Mouse (Mus musculus): ENCODE data around the gene Yipf1. TPM values are rescaled to one million over a fixed set of nuclear protein-coding genes. Genes with fewer than 3 reads are reported as not detected.

The Yipf1 gene
- polyA plus RNA-seq, 1 experiment from 2014 or later: 44.6 TPM

DNA sequence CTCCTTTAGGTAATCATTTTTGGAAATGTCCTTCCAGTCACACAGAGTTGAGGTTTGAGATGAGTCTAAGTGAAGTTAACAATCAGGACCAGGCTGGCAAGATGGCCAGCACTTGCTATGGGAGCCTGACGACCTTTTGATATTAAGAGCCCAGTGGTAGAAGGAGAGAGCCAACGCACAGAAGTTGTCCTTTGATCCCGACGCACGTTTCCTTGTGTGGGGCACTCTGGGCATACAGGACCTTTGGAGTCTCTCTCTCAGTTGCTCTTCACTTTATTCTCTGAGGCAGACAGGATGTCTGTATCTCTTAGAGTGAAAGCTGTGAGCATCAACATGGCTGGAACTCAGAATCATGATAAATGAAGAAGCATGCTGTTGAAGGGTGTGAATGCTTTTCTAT is 23.3 kb downstream of the Yipf1 start:
- no peaks in the 10 kb centered on the region for H3K9me3 ChIP-seq (ENCODE audit: control insufficient read depth, low read length)
- no peak overlapping the region for H3K9ac ChIP-seq (ENCODE audit: low read length)
- H3K4me2 ChIP-seq (ENCODE audit: low read depth, severe bottlenecking): no peak overlapping the region
- H3K4me1 ChIP-seq (ENCODE audit: control insufficient read depth, insufficient read depth, low read length): no peaks in the 10 kb centered on the region
- 85% methylated on average over 5 of the region's 5 CpGs for WGBS
- no peak overlapping the region for H3K27ac ChIP-seq (replicated peaks; ENCODE audit: low read depth, low read length)
- no peak for DNase-seq (ENCODE audit: low spot score)
- no peaks in the 10 kb centered on the region for H3K27me3 ChIP-seq (ENCODE audit: control insufficient read depth, insufficient read depth, low read length)
- no peak for ATAC-seq (ENCODE audit: insufficient number of reproducible peaks, low FRiP score, low TSS enrichment, low read depth)
- no peak overlapping the region for H3K4me3 ChIP-seq (ENCODE audit: low read depth, low read length)
- no peaks in the 10 kb centered on the region for H3K36me3 ChIP-seq (ENCODE audit: control insufficient read depth, insufficient read depth, low read length)

DNA sequence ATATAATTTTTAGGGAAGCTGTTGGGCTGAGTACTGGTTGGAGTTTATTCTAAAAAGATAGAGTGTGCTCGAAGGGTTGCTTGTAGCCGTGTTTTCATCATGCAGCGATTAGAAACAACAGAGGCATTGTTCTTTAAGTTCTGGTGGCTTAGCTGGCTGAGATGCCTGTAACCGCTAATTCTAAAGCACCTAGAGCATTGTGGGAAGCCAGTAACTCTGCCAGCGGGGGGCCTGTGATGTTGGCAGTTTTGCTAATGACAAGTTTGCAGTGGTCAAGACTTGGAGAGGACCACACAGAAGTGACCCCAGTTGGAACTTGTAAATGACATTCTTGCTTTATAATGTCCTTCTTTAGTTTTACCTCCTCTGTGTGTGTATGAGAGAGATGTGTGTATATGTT is 27.2 kb downstream of the Yipf1 start:
- Histone ChIP-seq H3K27ac (replicated peaks; ENCODE audit: low read depth, low read length) (no peak overlapping the region), H3K36me3 (ENCODE audit: control insufficient read depth, insufficient read depth, low read length) (peaks cover under 1% of the 10 kb centered on the region; the same call in 1 of the 2 replicates), H3K9me3 (ENCODE audit: control insufficient read depth, low read length) (no peaks in the 10 kb centered on the region), H3K27me3 (ENCODE audit: control insufficient read depth, insufficient read depth, low read length) (no peaks in the 10 kb centered on the region), H3K4me3 (ENCODE audit: low read depth, low read length) (no peak overlapping the region), H3K4me1 (ENCODE audit: control insufficient read depth, insufficient read depth, low read length) (no peaks in the 10 kb centered on the region), H3K4me2 (ENCODE audit: low read depth, severe bottlenecking) (no peak overlapping the region), H3K9ac (ENCODE audit: low read length) (no peak overlapping the region)
- WGBS: 52% methylated on average over 5 of the region's 5 CpGs
- ATAC-seq (ENCODE audit: insufficient number of reproducible peaks, low FRiP score, low TSS enrichment, low read depth) (no peak), DNase-seq (ENCODE audit: low spot score) (peak; percentile 65)

DNA sequence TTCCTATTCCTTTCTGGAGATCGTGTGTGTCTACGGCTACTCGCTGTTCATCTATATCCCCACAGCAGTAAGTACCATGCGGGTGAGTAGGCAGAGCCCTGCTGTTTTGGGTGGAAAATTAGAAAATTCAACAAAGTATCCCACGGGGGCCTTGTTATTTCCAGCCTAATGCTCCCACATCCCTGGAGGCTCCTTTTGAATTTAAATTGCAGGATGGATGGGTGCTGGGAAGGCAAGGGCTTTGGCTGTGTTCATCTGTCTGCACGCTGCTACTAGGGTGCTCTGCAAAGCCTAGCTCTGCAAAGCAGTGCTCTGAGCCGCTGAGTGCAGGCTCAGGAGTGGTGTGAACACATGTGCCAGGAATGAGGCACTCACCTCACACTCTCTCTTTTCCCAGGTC is 30.4 kb downstream of the Yipf1 start:
- Histone ChIP-seq H3K9ac (ENCODE audit: low read length) (no peak overlapping the region), H3K9me3 (ENCODE audit: control insufficient read depth, low read length) (no peaks in the 10 kb centered on the region), H3K27ac (replicated peaks; ENCODE audit: low read depth, low read length) (no peak overlapping the region), H3K27me3 (ENCODE audit: control insufficient read depth, insufficient read depth, low read length) (no peaks in the 10 kb centered on the region), H3K36me3 (ENCODE audit: control insufficient read depth, insufficient read depth, low read length) (peaks cover 2% of the 10 kb centered on the region; the same call in 1 of the 2 replicates), H3K4me2 (ENCODE audit: low read depth, severe bottlenecking) (no peak overlapping the region), H3K4me1 (ENCODE audit: control insufficient read depth, insufficient read depth, low read length) (no peaks in the 10 kb centered on the region; the same call in 1 of the 2 replicates), H3K4me3 (ENCODE audit: low read depth, low read length) (no peak overlapping the region)
- ATAC-seq (ENCODE audit: insufficient number of reproducible peaks, low FRiP score, low TSS enrichment, low read depth): no peak
- no peak for DNase-seq (ENCODE audit: low spot score)
- WGBS: 85% methylated on average over 7 of the region's 7 CpGs

DNA sequence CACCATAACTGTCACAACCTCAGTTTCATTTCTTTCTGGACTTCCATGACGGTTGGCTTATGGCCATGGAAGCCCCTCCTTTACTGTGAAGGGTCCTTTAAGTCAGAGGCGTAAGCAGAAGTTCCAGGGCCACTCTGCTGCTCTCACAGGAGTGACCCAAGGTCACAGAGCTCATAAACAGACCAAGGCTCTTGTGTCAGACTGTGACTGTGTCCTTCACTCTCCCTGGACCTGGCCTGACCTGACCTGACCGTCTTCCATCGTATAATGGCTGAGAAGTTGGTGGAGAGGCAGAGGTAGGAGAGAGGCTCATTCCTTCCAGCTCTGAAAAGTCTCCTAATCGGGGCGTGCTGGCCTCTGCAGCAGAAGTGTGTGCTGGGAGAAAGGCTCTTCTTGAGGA is 33.1 kb downstream of the Yipf1 start:
- Histone ChIP-seq H3K4me2 (ENCODE audit: low read depth, severe bottlenecking) (no peak overlapping the region), H3K9me3 (ENCODE audit: control insufficient read depth, low read length) (no peaks in the 10 kb centered on the region), H3K27ac (replicated peaks; ENCODE audit: low read depth, low read length) (no peak overlapping the region), H3K27me3 (ENCODE audit: control insufficient read depth, insufficient read depth, low read length) (no peaks in the 10 kb centered on the region), H3K4me1 (ENCODE audit: control insufficient read depth, insufficient read depth, low read length) (no peaks in the 10 kb centered on the region; the same call in 1 of the 2 replicates), H3K36me3 (ENCODE audit: control insufficient read depth, insufficient read depth, low read length) (peaks cover 2% of the 10 kb centered on the region; the same call in 1 of the 2 replicates), H3K4me3 (ENCODE audit: low read depth, low read length) (no peak overlapping the region), H3K9ac (ENCODE audit: low read length) (no peak overlapping the region)
- ATAC-seq (ENCODE audit: insufficient number of reproducible peaks, low FRiP score, low TSS enrichment, low read depth): no peak
- DNase-seq (ENCODE audit: low spot score): no peak
- WGBS: 58% methylated on average over 6 of the region's 6 CpGs

DNA sequence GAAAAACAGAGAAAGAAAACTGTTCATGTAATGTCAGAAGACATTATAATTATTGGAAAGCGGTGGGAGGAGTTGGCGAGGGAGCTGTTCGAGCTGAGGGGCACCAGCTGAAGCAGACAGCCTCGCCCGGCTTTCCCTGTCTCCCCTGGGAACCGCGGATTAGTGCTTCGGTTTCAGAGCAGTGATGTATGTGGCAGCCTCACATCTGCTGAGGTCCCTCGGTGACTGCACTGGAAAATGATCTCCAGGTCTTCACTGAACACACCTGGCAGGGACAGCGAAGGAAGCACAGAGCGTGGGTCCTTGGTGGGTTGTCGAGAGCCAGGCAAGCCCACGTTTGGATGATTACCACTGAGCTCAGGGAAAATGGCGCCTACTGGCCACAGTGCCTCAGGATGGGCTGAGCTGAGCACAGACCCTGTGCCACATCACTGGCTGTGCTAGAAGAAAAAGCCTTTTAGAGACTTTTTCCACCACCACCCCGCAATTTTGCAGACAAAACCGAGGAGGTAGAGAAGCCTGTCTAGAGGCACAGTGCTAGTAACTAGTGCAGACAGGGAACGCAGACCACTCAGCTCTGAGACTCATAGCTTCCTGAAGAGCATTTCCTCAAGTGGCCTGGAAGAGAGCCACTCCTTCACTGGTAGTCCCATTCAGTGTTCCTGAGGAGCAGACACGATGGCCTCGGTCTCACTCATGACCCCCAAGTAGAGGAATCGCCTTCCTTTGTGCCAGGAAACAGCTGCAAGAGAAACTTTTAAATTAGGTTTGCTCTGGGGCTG is 34.6 kb downstream of the Yipf1 start:
- H3K27ac ChIP-seq (replicated peaks; ENCODE audit: low read depth, low read length): no peak overlapping the region
- ATAC-seq (ENCODE audit: insufficient number of reproducible peaks, low FRiP score, low TSS enrichment, low read depth) (no peak), DNase-seq (ENCODE audit: low spot score) (no peak)
- no peaks in the 10 kb centered on the region; the same call in none of the 2 replicates for H3K4me1 ChIP-seq (ENCODE audit: control insufficient read depth, insufficient read depth, low read length)
- H3K36me3 ChIP-seq (ENCODE audit: control insufficient read depth, insufficient read depth, low read length): peaks cover 2% of the 10 kb centered on the region; the same call in 1 of the 2 replicates
- H3K4me2 ChIP-seq (ENCODE audit: low read depth, severe bottlenecking): no peak overlapping the region
- no peak overlapping the region for H3K4me3 ChIP-seq (ENCODE audit: low read depth, low read length)
- no peaks in the 10 kb centered on the region for H3K9me3 ChIP-seq (ENCODE audit: control insufficient read depth, low read length)
- H3K9ac ChIP-seq (ENCODE audit: low read length): no peak overlapping the region
- 81% methylated on average over 20 of the region's 20 CpGs for WGBS
- no peaks in the 10 kb centered on the region for H3K27me3 ChIP-seq (ENCODE audit: control insufficient read depth, insufficient read depth, low read length)

DNA sequence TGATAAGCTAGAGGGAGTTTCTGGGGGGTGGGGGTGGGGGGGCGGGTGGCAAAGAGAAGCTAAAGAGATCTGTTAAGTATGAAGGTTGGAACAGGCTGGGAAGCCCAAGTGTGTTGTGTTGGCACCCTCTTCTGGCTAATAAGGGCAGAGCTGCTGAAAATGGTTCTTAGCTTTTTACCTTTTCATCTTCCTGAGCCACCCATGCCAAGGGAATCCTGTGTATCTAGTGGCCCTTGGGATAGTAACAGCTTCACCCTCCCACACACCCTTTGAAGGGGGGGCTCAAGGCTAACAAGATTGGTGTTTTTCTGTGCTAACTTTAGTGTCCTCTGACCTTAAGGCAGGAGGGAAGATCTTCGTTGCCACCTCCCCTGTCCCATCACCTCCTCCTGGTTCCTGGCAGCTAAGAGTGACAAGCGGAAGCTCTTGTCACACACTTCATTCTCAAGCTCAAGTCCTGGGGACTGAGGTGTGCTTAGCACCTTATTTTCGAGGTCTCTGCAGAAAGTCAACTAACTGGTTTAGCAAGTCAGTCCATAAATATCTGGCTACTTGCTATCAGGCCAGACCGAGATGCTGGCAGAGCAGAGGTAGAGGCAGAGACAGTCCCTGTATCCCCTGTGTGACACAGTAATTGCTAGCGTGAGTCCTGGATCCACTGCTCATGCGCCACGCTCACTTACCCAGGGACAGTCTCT is 35.3 kb downstream of the Yipf1 start:
- Histone ChIP-seq H3K9ac (ENCODE audit: low read length) (no peak overlapping the region), H3K9me3 (ENCODE audit: control insufficient read depth, low read length) (no peaks in the 10 kb centered on the region), H3K27ac (replicated peaks; ENCODE audit: low read depth, low read length) (no peak overlapping the region), H3K4me2 (ENCODE audit: low read depth, severe bottlenecking) (no peak overlapping the region), H3K4me1 (ENCODE audit: control insufficient read depth, insufficient read depth, low read length) (peaks cover 5% of the 10 kb centered on the region), H3K27me3 (ENCODE audit: control insufficient read depth, insufficient read depth, low read length) (no peaks in the 10 kb centered on the region), H3K36me3 (ENCODE audit: control insufficient read depth, insufficient read depth, low read length) (peaks cover 2% of the 10 kb centered on the region; the same call in 1 of the 2 replicates), H3K4me3 (ENCODE audit: low read depth, low read length) (no peak overlapping the region)
- 66% methylated on average over 8 of the region's 8 CpGs for WGBS
- ATAC-seq (ENCODE audit: insufficient number of reproducible peaks, low FRiP score, low TSS enrichment, low read depth): no peak
- no peak for DNase-seq (ENCODE audit: low spot score)

DNA sequence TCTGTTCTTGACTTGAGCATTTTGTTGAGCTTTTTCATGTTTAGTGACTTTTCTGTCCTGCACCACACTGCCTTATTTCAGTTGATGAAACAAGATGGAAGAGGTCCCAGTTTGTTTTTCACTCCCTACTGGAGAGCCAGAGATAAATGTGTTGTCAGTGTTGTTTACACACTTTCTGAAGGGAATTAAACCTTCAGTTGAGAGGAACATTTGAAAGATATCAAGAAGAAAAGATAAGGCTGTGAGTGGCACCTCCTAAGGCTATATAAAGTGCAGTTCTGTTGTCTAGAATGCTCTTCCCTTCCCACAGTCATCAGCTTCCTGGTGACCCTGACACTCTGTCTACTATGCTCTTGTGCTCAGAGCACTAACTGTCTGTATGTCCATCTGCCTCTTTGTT is 37.2 kb downstream of the Yipf1 start:
- Histone ChIP-seq H3K9ac (ENCODE audit: low read length) (no peak overlapping the region), H3K4me3 (ENCODE audit: low read depth, low read length) (no peak overlapping the region), H3K27ac (replicated peaks; ENCODE audit: low read depth, low read length) (no peak overlapping the region), H3K9me3 (ENCODE audit: control insufficient read depth, low read length) (no peaks in the 10 kb centered on the region), H3K4me2 (ENCODE audit: low read depth, severe bottlenecking) (no peak overlapping the region), H3K27me3 (ENCODE audit: control insufficient read depth, insufficient read depth, low read length) (no peaks in the 10 kb centered on the region), H3K4me1 (ENCODE audit: control insufficient read depth, insufficient read depth, low read length) (peaks cover 8% of the 10 kb centered on the region), H3K36me3 (ENCODE audit: control insufficient read depth, insufficient read depth, low read length) (peaks cover 2% of the 10 kb centered on the region; the same call in 1 of the 2 replicates)
- DNase-seq (ENCODE audit: low spot score): no peak
- ATAC-seq (ENCODE audit: insufficient number of reproducible peaks, low FRiP score, low TSS enrichment, low read depth): no peak

DNA sequence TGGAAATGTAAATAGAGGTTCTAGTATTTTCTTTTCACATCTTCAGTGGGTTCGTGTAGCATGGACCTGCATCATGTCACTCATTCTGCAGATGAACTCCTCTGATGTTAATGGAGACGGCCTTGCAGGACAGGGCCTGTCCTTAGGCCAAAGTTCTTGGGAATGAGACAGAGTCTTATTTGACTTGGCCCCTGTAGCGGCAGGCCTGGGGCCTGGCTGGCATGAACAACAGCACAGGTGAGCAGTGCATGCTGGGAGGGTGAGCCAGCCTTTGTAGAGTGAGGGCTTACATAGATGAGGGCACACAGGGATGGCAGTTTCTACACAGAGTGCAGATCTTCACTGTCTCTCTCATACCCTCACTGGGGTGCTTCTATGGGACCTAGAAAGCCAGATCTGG is 39.4 kb downstream of the Yipf1 start:
- DNase-seq (ENCODE audit: low spot score): no peak
- ATAC-seq (ENCODE audit: insufficient number of reproducible peaks, low FRiP score, low TSS enrichment, low read depth): no peak

More for the DNA sequence above, 39.4 kb downstream of the Yipf1 start:
- 88% methylated on average over 3 of the region's 3 CpGs for WGBS
- no peak overlapping the region for H3K9ac ChIP-seq (ENCODE audit: low read length)
- H3K4me2 ChIP-seq (ENCODE audit: low read depth, severe bottlenecking): no peak overlapping the region
- H3K27ac ChIP-seq (replicated peaks; ENCODE audit: low read depth, low read length): 0 out of 2 replicates have a peak overlapping the region, but pooled peaks have one; percentile 36
- H3K4me3 ChIP-seq (ENCODE audit: low read depth, low read length): no peak overlapping the region
- no peaks in the 10 kb centered on the region for H3K36me3 ChIP-seq (ENCODE audit: control insufficient read depth, insufficient read depth, low read length)
- H3K27me3 ChIP-seq (ENCODE audit: control insufficient read depth, insufficient read depth, low read length): no peaks in the 10 kb centered on the region
- H3K4me1 ChIP-seq (ENCODE audit: control insufficient read depth, insufficient read depth, low read length): peaks cover 8% of the 10 kb centered on the region
- no peaks in the 10 kb centered on the region for H3K9me3 ChIP-seq (ENCODE audit: control insufficient read depth, low read length)
